Mouse (Mus musculus): ENCODE measurements at regions not wholly inside any gene's neighbourhood (a gene's known extent, or its start where the extent isn't known, plus 50 kb on each side); places are given as distances from the start of the nearest gene placed in this dataset.

DNA sequence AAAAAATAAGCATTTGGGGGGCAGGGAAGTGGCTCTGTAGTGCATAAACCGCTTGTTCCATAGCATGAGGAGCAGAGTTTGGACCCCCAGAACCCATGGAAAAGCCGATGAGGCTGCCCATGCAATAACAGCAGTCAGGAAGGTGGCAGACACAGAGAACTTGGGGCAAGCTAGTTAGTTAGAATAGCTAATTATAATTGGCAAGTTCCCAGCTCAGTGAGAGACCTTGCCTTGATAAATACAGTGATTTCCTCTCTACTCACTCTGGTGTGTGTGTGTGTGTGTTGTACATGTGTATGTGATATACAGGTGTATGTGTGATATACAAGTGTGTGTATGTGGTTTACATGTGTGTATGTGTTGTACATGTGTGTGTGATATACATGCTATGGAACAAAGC lies 226.4 kb downstream of the 3110018I06Rik start:
- no peak for DNase-seq (ENCODE audit: low read depth in 1 of 2, low spot score in 2 of 2)
- H3K4me1 ChIP-seq (ENCODE audit: control insufficient read depth, insufficient read depth, insufficient read length), result no peaks in the 10 kb centered on the region
- H3K4me3 ChIP-seq (ENCODE audit: extremely low read depth, insufficient read depth, insufficient read length), result no peak overlapping the region
- TF ChIP-seq CTCF (IDR thresholded peaks at IDR 0.05; ENCODE audit: extremely low read depth, insufficient read depth, insufficient read length, insufficient replicate concordance) (no peak), POLR2A (IDR thresholded peaks at IDR 0.05; ENCODE audit: low read depth, low read length) (no peak)
- no peaks in the 10 kb centered on the region for H3K27me3 ChIP-seq (ENCODE audit: control insufficient read depth, insufficient read depth, low read length)
- no peak overlapping the region for H3K27ac ChIP-seq (ENCODE audit: insufficient read depth, low read length)
- 75% methylated on average over 2 of the region's 2 CpGs for WGBS
- H3K36me3 ChIP-seq (ENCODE audit: control insufficient read depth, insufficient read depth, low read length), result no peaks in the 10 kb centered on the region

DNA sequence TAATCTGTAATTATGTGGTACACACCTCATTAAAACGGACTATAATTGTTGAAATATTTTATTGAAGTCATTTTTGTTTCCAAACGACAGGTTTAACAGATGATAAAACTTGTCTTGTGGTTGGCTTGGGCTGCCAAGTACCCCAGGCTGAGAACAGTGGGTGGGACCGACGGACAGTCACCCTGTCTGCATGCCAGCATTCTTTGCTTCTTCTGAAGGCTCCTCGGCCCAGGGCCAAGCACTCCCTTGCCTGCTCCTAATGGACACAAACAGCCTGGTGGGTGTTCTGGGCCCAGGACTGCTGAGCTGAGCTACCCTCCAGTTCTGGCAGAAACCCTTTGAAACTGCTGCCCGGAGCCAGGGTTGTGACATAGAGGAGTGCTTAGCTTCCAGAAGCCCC lies 227.4 kb downstream of the 3110018I06Rik start:
- Histone ChIP-seq H3K4me1 (ENCODE audit: control insufficient read depth, insufficient read depth, insufficient read length) (no peaks in the 10 kb centered on the region), H3K36me3 (ENCODE audit: control insufficient read depth, insufficient read depth, low read length) (no peaks in the 10 kb centered on the region), H3K27ac (ENCODE audit: insufficient read depth, low read length) (no peak overlapping the region), H3K27me3 (ENCODE audit: control insufficient read depth, insufficient read depth, low read length) (no peaks in the 10 kb centered on the region), H3K4me3 (ENCODE audit: extremely low read depth, insufficient read depth, insufficient read length) (no peak overlapping the region)
- no peak for DNase-seq (ENCODE audit: low read depth in 1 of 2, low spot score in 2 of 2)
- WGBS, result 74% methylated on average over 6 of the region's 6 CpGs
- TF ChIP-seq POLR2A (IDR thresholded peaks at IDR 0.05; ENCODE audit: low read depth, low read length) (no peak), CTCF (IDR thresholded peaks at IDR 0.05; ENCODE audit: extremely low read depth, insufficient read depth, insufficient read length, insufficient replicate concordance) (no peak)

- H3K4me1 ChIP-seq (ENCODE audit: control insufficient read depth, insufficient read depth, insufficient read length), result no peaks in the 10 kb centered on the region
- peak in 1 of 2 experiments; percentile 56 for DNase-seq (ENCODE audit: low read depth in 1 of 2, low spot score in 2 of 2)
- TF ChIP-seq POLR2A (IDR thresholded peaks at IDR 0.05; ENCODE audit: low read depth, low read length), result no peak
- TF ChIP-seq CTCF (IDR thresholded peaks at IDR 0.05; ENCODE audit: extremely low read depth, insufficient read depth, insufficient read length, insufficient replicate concordance), result no peak
- H3K4me3 ChIP-seq (ENCODE audit: extremely low read depth, insufficient read depth, insufficient read length), result no peak overlapping the region
- no peaks in the 10 kb centered on the region for H3K27me3 ChIP-seq (ENCODE audit: control insufficient read depth, insufficient read depth, low read length)
- WGBS, result 71% methylated on average over 6 of the region's 6 CpGs
- H3K36me3 ChIP-seq (ENCODE audit: control insufficient read depth, insufficient read depth, low read length), result no peaks in the 10 kb centered on the region
- no peak overlapping the region for H3K27ac ChIP-seq (ENCODE audit: insufficient read depth, low read length)
These were observed 232.5 kb downstream of the 3110018I06Rik start for GRCm38 (mm10) chr12:107720941-107721340.

DNA sequence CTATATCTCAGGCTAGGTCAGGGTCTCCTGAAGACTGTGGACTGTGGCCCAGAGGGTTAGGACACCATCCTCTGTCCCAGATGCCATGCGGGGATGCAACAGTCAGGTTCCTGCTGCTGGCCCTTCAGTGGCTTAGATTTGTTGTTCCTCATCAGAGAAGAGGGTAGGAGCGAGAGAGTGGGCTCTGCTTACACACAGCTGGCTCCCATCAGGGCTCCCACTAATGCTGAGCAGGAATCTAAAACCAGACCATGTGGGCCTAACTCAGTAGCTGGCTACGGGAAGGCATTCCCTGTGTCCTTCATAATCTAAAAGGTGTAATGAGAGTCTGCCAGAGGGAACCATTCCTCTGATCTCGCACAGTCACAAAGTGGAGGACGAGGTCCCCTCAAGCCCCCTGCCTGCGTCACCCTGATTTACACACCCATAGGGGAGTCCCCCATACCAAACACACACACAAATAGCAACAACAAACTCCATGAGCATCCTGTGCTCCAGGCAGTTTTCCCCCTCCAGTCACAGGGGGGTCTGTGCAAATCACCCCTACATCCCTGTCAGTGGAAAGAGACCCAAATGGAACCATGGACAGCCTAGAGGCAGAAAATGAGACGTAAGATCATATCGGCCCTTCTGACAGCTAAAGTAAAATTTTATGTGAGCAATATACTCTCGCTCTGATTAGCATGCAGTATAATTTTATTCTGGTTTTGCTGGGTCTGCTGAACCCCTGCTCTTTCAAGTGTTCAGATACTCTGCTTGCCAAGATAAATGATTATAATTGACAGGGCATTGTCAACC lies 234.8 kb downstream of the 3110018I06Rik start:
- Histone ChIP-seq H3K4me3 (ENCODE audit: extremely low read depth, insufficient read depth, insufficient read length) (no peak overlapping the region), H3K4me1 (ENCODE audit: control insufficient read depth, insufficient read depth, insufficient read length) (no peaks in the 10 kb centered on the region), H3K27ac (ENCODE audit: insufficient read depth, low read length) (no peak overlapping the region), H3K27me3 (ENCODE audit: control insufficient read depth, insufficient read depth, low read length) (no peaks in the 10 kb centered on the region), H3K36me3 (ENCODE audit: control insufficient read depth, insufficient read depth, low read length) (no peaks in the 10 kb centered on the region)
- 85% methylated on average over 9 of the region's 9 CpGs for WGBS
- no peak for DNase-seq (ENCODE audit: low read depth in 1 of 2, low spot score in 2 of 2)
- TF ChIP-seq CTCF (IDR thresholded peaks at IDR 0.05; ENCODE audit: extremely low read depth, insufficient read depth, insufficient read length, insufficient replicate concordance), result no peak
- TF ChIP-seq POLR2A (IDR thresholded peaks at IDR 0.05; ENCODE audit: low read depth, low read length), result no peak

DNA sequence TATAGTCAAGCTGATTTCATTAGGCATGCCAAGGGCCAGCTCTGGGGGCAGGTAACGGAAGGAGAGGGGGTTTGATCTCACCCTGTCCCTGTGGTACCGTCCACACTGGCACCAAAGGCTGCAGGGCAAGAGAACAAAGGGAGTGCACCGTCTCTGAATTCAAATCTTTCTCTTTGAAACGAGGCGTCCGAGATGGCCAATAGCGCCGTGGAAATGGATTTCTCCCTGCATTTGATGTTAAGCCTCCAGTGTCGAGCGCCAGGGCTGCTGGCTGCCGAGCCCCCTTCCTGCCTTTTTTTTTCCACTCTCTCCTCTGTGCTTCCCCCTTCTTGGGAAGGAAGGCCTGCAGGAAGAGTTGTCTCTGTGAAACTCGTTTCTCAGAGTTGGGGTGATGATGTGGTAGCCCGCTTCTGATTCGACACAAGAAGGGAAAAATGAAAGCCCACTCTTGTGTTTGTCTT lies 235.5 kb downstream of the 3110018I06Rik start:
- H3K4me3 ChIP-seq (ENCODE audit: extremely low read depth, insufficient read depth, insufficient read length), result no peak overlapping the region
- no peaks in the 10 kb centered on the region for H3K27me3 ChIP-seq (ENCODE audit: control insufficient read depth, insufficient read depth, low read length)
- TF ChIP-seq POLR2A (IDR thresholded peaks at IDR 0.05; ENCODE audit: low read depth, low read length) (no peak), CTCF (IDR thresholded peaks at IDR 0.05; ENCODE audit: extremely low read depth, insufficient read depth, insufficient read length, insufficient replicate concordance) (no peak)
- H3K27ac ChIP-seq (ENCODE audit: insufficient read depth, low read length), result no peak overlapping the region
- H3K36me3 ChIP-seq (ENCODE audit: control insufficient read depth, insufficient read depth, low read length), result no peaks in the 10 kb centered on the region
- no peak for DNase-seq (ENCODE audit: low read depth in 1 of 2, low spot score in 2 of 2)
- H3K4me1 ChIP-seq (ENCODE audit: control insufficient read depth, insufficient read depth, insufficient read length), result no peaks in the 10 kb centered on the region
- WGBS, result 68% methylated on average over 14 of the region's 14 CpGs

GRCm38 (mm10) chr12:107724467-107724866 lies 236.0 kb downstream of the 3110018I06Rik start:
- no peaks in the 10 kb centered on the region for H3K36me3 ChIP-seq (ENCODE audit: control insufficient read depth, insufficient read depth, low read length)
- H3K4me3 ChIP-seq (ENCODE audit: extremely low read depth, insufficient read depth, insufficient read length), result no peak overlapping the region
- DNase-seq (ENCODE audit: low read depth in 1 of 2, low spot score in 2 of 2), result no peak
- H3K27me3 ChIP-seq (ENCODE audit: control insufficient read depth, insufficient read depth, low read length), result no peaks in the 10 kb centered on the region
- H3K27ac ChIP-seq (ENCODE audit: insufficient read depth, low read length), result no peak overlapping the region
- TF ChIP-seq POLR2A (IDR thresholded peaks at IDR 0.05; ENCODE audit: low read depth, low read length), result no peak
- TF ChIP-seq CTCF (IDR thresholded peaks at IDR 0.05; ENCODE audit: extremely low read depth, insufficient read depth, insufficient read length, insufficient replicate concordance), result no peak
- no peaks in the 10 kb centered on the region for H3K4me1 ChIP-seq (ENCODE audit: control insufficient read depth, insufficient read depth, insufficient read length)
- WGBS, result 83% methylated on average over 8 of the region's 8 CpGs

- no peak for TF ChIP-seq CTCF (IDR thresholded peaks at IDR 0.05; ENCODE audit: extremely low read depth, insufficient read depth, insufficient read length, insufficient replicate concordance)
- no peak for TF ChIP-seq POLR2A (IDR thresholded peaks at IDR 0.05; ENCODE audit: low read depth, low read length)
- no peak overlapping the region for H3K4me3 ChIP-seq (ENCODE audit: extremely low read depth, insufficient read depth, insufficient read length)
- H3K36me3 ChIP-seq (ENCODE audit: control insufficient read depth, insufficient read depth, low read length), result no peaks in the 10 kb centered on the region
- no peaks in the 10 kb centered on the region for H3K27me3 ChIP-seq (ENCODE audit: control insufficient read depth, insufficient read depth, low read length)
- peak overlapping the region; percentile 27; the same call in 1 of the 2 replicates for H3K27ac ChIP-seq (ENCODE audit: insufficient read depth, low read length)
- no peak for DNase-seq (ENCODE audit: low read depth in 1 of 2, low spot score in 2 of 2)
- H3K4me1 ChIP-seq (ENCODE audit: control insufficient read depth, insufficient read depth, insufficient read length), result peaks cover 3% of the 10 kb centered on the region; the same call in 1 of the 2 replicates
- WGBS, result 74% methylated on average over 6 of the region's 6 CpGs
These were observed 240.4 kb downstream of the 3110018I06Rik start for GRCm38 (mm10) chr12:107728865-107729264.
